Mouse (Mus musculus): ENCODE results near the gene Igfbp5. TPM values are rescaled to one million over a fixed set of nuclear protein-coding genes. Genes with fewer than 3 reads are reported as not detected.

Gene Igfbp5
- polyA plus RNA-seq, 1 experiment from 2014 or later = 126 TPM

- Histone ChIP-seq H3K9me3 (no peaks in the 10 kb centered on the region), H3K36me3 (no peaks in the 10 kb centered on the region), H3K4me1 (peaks cover 19% of the 10 kb centered on the region), H3K27me3 (replicated peaks) (no peaks in the 10 kb centered on the region), H3K4me3 (no peak overlapping the region), H3K27ac (replicated peaks) (peak overlapping the region; percentile 22; the same call in 1 of the 2 replicates), H3K4me2 (peak overlapping the region; percentile 3; the same call in 1 of the 2 replicates), H3K9ac (no peak overlapping the region)
- no peak for ATAC-seq (ENCODE audit: extremely low read depth, insufficient number of reproducible peaks, low FRiP score, low TSS enrichment)
- WGBS = 68% methylated on average over 7 of the region's 7 CpGs
Observed at GRCm38 (mm10) chr1:72839791-72840190, 34.9 kb downstream of the Igfbp5 start.

- peak overlapping the region; percentile 3; the same call in 1 of the 2 replicates for H3K4me2 ChIP-seq
- no peak overlapping the region for H3K4me3 ChIP-seq
- H3K36me3 ChIP-seq = no peaks in the 10 kb centered on the region
- no peak overlapping the region for H3K9ac ChIP-seq
- H3K4me1 ChIP-seq = peaks cover 19% of the 10 kb centered on the region
- H3K27ac ChIP-seq (replicated peaks) = peak overlapping the region; percentile 22; the same call in 1 of the 2 replicates
- 38% methylated on average over 8 of the region's 8 CpGs for WGBS
- no peaks in the 10 kb centered on the region for H3K9me3 ChIP-seq
- H3K27me3 ChIP-seq (replicated peaks) = no peaks in the 10 kb centered on the region
- ATAC-seq (ENCODE audit: extremely low read depth, insufficient number of reproducible peaks, low FRiP score, low TSS enrichment) = no peak
Observed at GRCm38 (mm10) chr1:72839356-72839755, 35.3 kb downstream of the Igfbp5 start.

GRCm38 (mm10) chr1:72833563-72833962 lies 41.1 kb downstream of the Igfbp5 start:
- WGBS = 79% methylated on average over 4 of the region's 4 CpGs
- peaks cover 15% of the 10 kb centered on the region for H3K4me1 ChIP-seq
- H3K4me2 ChIP-seq = no peak overlapping the region
- no peak overlapping the region for H3K27ac ChIP-seq (replicated peaks)
- ATAC-seq (ENCODE audit: extremely low read depth, insufficient number of reproducible peaks, low FRiP score, low TSS enrichment) = no peak
- no peak overlapping the region for H3K4me3 ChIP-seq
- no peaks in the 10 kb centered on the region for H3K27me3 ChIP-seq (replicated peaks)
- H3K9me3 ChIP-seq = no peaks in the 10 kb centered on the region
- no peak overlapping the region for H3K9ac ChIP-seq
- H3K36me3 ChIP-seq = no peaks in the 10 kb centered on the region

GRCm38 (mm10) chr1:72832715-72833153 lies 42.0 kb downstream of the Igfbp5 start:
- Histone ChIP-seq H3K9me3 (no peaks in the 10 kb centered on the region), H3K27ac (replicated peaks) (no peak overlapping the region), H3K4me3 (no peak overlapping the region), H3K9ac (peak overlapping the region; percentile 40; the same call in 1 of the 2 replicates), H3K4me1 (peaks cover 21% of the 10 kb centered on the region), H3K27me3 (replicated peaks) (no peaks in the 10 kb centered on the region), H3K4me2 (no peak overlapping the region), H3K36me3 (no peaks in the 10 kb centered on the region)
- ATAC-seq (ENCODE audit: extremely low read depth, insufficient number of reproducible peaks, low FRiP score, low TSS enrichment) = no peak
- 27% methylated on average over 3 of the region's 3 CpGs for WGBS

- no peak for ATAC-seq (ENCODE audit: extremely low read depth, insufficient number of reproducible peaks, low FRiP score, low TSS enrichment)
Observed at GRCm38 (mm10) chr1:72830485-72830884, 44.2 kb downstream of the Igfbp5 start.

GRCm38 (mm10) chr1:72828843-72829242 lies 45.8 kb downstream of the Igfbp5 start:
- Histone ChIP-seq H3K27ac (replicated peaks) (no peak overlapping the region), H3K9me3 (no peaks in the 10 kb centered on the region), H3K9ac (no peak overlapping the region), H3K4me3 (no peak overlapping the region), H3K36me3 (no peaks in the 10 kb centered on the region), H3K27me3 (replicated peaks) (peaks cover 29% of the 10 kb centered on the region), H3K4me1 (peaks cover 51% of the 10 kb centered on the region), H3K4me2 (no peak overlapping the region)
- WGBS = 90% methylated on average over 5 of the region's 5 CpGs
- ATAC-seq (ENCODE audit: extremely low read depth, insufficient number of reproducible peaks, low FRiP score, low TSS enrichment) = no peak

More at GRCm38 (mm10) chr1:72830485-72830884, 44.2 kb downstream of the Igfbp5 start:
- Histone ChIP-seq H3K36me3 (no peaks in the 10 kb centered on the region), H3K27me3 (replicated peaks) (peaks cover 17% of the 10 kb centered on the region), H3K4me1 (peaks cover 40% of the 10 kb centered on the region), H3K27ac (replicated peaks) (no peak overlapping the region), H3K4me2 (no peak overlapping the region), H3K9me3 (no peaks in the 10 kb centered on the region), H3K4me3 (no peak overlapping the region), H3K9ac (no peak overlapping the region)
- WGBS = 80% methylated on average over 2 of the region's 2 CpGs

GRCm38 (mm10) chr1:72827411-72828315 lies 47.0 kb downstream of the Igfbp5 start:
- 0 out of 2 replicates have a peak overlapping the region, but pooled peaks have one; percentile 59 for H3K27ac ChIP-seq (replicated peaks)
- H3K27me3 ChIP-seq (replicated peaks) = peaks cover 33% of the 10 kb centered on the region
- peak overlapping the region; percentile 85; the same call in 1 of the 2 replicates for H3K9ac ChIP-seq
- peak overlapping the region; percentile 99 for H3K4me2 ChIP-seq
- H3K36me3 ChIP-seq = no peaks in the 10 kb centered on the region
- H3K4me3 ChIP-seq = no peak overlapping the region
- 21% methylated on average over 12 of the region's 12 CpGs for WGBS
- H3K4me1 ChIP-seq = peaks cover 46% of the 10 kb centered on the region
- no peak for ATAC-seq (ENCODE audit: extremely low read depth, insufficient number of reproducible peaks, low FRiP score, low TSS enrichment)
- H3K9me3 ChIP-seq = no peaks in the 10 kb centered on the region

GRCm38 (mm10) chr1:72826931-72827330 lies 47.8 kb downstream of the Igfbp5 start:
- ATAC-seq (ENCODE audit: extremely low read depth, insufficient number of reproducible peaks, low FRiP score, low TSS enrichment) = no peak
- WGBS = 19% methylated on average over 7 of the region's 7 CpGs
- peaks cover 36% of the 10 kb centered on the region for H3K27me3 ChIP-seq (replicated peaks)
- H3K9me3 ChIP-seq = no peaks in the 10 kb centered on the region
- H3K4me3 ChIP-seq = peak overlapping the region; percentile 68
- peaks cover 41% of the 10 kb centered on the region for H3K4me1 ChIP-seq
- H3K27ac ChIP-seq (replicated peaks) = peak overlapping the region; percentile 59
- H3K9ac ChIP-seq = peak overlapping the region; percentile 85
- H3K4me2 ChIP-seq = peak overlapping the region; percentile 99
- no peaks in the 10 kb centered on the region for H3K36me3 ChIP-seq

- H3K4me1 ChIP-seq = peaks cover 41% of the 10 kb centered on the region
- no peaks in the 10 kb centered on the region for H3K36me3 ChIP-seq
- peaks cover 36% of the 10 kb centered on the region for H3K27me3 ChIP-seq (replicated peaks)
- no peak for ATAC-seq (ENCODE audit: extremely low read depth, insufficient number of reproducible peaks, low FRiP score, low TSS enrichment)
- WGBS = 21% methylated on average over 6 of the region's 6 CpGs
- H3K27ac ChIP-seq (replicated peaks) = peak overlapping the region; percentile 59
- no peaks in the 10 kb centered on the region for H3K9me3 ChIP-seq
- peak overlapping the region; percentile 99 for H3K4me2 ChIP-seq
- H3K4me3 ChIP-seq = peak overlapping the region; percentile 68
- peak overlapping the region; percentile 85 for H3K9ac ChIP-seq
Observed at GRCm38 (mm10) chr1:72826446-72826845, 48.2 kb downstream of the Igfbp5 start.

GRCm38 (mm10) chr1:72825921-72826320 lies 48.8 kb downstream of the Igfbp5 start:
- no peaks in the 10 kb centered on the region for H3K36me3 ChIP-seq
- H3K4me3 ChIP-seq = peak overlapping the region; percentile 68
- peak overlapping the region; percentile 99 for H3K4me2 ChIP-seq
- peaks cover 40% of the 10 kb centered on the region for H3K27me3 ChIP-seq (replicated peaks)
- peak overlapping the region; percentile 85 for H3K9ac ChIP-seq
- ATAC-seq (ENCODE audit: extremely low read depth, insufficient number of reproducible peaks, low FRiP score, low TSS enrichment) = no peak
- H3K4me1 ChIP-seq = peaks cover 41% of the 10 kb centered on the region
- H3K9me3 ChIP-seq = no peaks in the 10 kb centered on the region
- 36% methylated on average over 4 of the region's 4 CpGs for WGBS
- H3K27ac ChIP-seq (replicated peaks) = no peak overlapping the region

GRCm38 (mm10) chr1:72825286-72825685 lies 49.4 kb downstream of the Igfbp5 start:
- H3K4me1 ChIP-seq = peaks cover 41% of the 10 kb centered on the region
- peak overlapping the region; percentile 68 for H3K4me3 ChIP-seq
- H3K27me3 ChIP-seq (replicated peaks) = peaks cover 40% of the 10 kb centered on the region
- WGBS = 1% methylated on average over 20 of the region's 20 CpGs
- H3K36me3 ChIP-seq = no peaks in the 10 kb centered on the region
- no peaks in the 10 kb centered on the region for H3K9me3 ChIP-seq
- no peak for ATAC-seq (ENCODE audit: extremely low read depth, insufficient number of reproducible peaks, low FRiP score, low TSS enrichment)
- peak overlapping the region; percentile 99 for H3K4me2 ChIP-seq
- no peak overlapping the region for H3K27ac ChIP-seq (replicated peaks)
- H3K9ac ChIP-seq = peak overlapping the region; percentile 85
